Mouse (Mus musculus): ENCODE data around the gene Dag1. TPM values are rescaled to one million over a fixed set of nuclear protein-coding genes. Genes with fewer than 3 reads are reported as not detected.

Gene Dag1
- total RNA-seq, 1 experiment: 134 TPM

DNA sequence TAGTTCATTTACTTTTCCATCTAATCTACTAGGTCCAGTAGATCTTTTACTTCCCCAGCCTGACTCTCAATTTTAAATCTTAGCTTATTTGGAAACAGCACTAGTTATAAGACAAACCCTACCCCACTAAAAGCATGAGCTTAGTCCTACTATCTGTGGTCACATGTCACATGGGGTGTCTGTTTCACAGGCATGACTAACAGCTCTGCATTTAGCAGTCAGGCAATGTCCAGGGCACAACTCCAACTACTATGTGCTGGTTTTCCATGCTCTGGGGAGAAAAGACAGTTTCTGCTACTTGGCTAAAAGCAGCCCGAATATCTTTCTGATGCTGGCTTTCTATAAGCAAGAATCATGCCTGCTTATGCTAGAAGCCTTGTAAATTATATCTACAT is 43.4 kb downstream of the Dag1 start:
- no peak overlapping the region for H3K4me3 ChIP-seq (ENCODE audit: insufficient read depth in 1 of 2, low read depth in 1 of 2, low read length in 2 of 2, poor library complexity in 1 of 2, severe bottlenecking in 1 of 2)
- no peaks in the 10 kb centered on the region for H3K4me1 ChIP-seq (ENCODE audit: control insufficient read depth in 2 of 2, insufficient read depth in 2 of 2, low read length in 2 of 2, poor library complexity in 1 of 2)
- in situ Hi-C loops (cut with MboI; ENCODE audit: low sequenced_read_pairs in 2 of 2, unreplicated experiment in 2 of 2): no loop called here
- H3K27ac ChIP-seq (ENCODE audit: insufficient read depth, low read depth, low read length, poor library complexity, severe bottlenecking): no peak overlapping the region
- no peaks in the 10 kb centered on the region for H3K9me3 ChIP-seq (ENCODE audit: control insufficient read depth, insufficient read depth, low read depth, low read length)
- H3K9ac ChIP-seq (ENCODE audit: insufficient read depth, low read depth, low read length, poor library complexity, severe bottlenecking): no peak overlapping the region
- TF ChIP-seq HCFC1 (IDR thresholded peaks at IDR 0.05; ENCODE audit: borderline replicate concordance, insufficient read depth, low read length) (no peak), CHD2 (IDR thresholded peaks at IDR 0.05; ENCODE audit: low read depth, low read length) (no peak), ZNF384 (IDR thresholded peaks at IDR 0.05; ENCODE audit: low read depth, low read length) (no peak), MAFK (IDR thresholded peaks at IDR 0.05; ENCODE audit: insufficient read depth, low read depth, low read length) (no peak), ZC3H11A (IDR thresholded peaks at IDR 0.05; ENCODE audit: borderline replicate concordance, low read depth, low read length) (no peak)
- H3K36me3 ChIP-seq (ENCODE audit: control insufficient read depth, insufficient read depth, low read length, poor library complexity, severe bottlenecking): peaks cover 21% of the 10 kb centered on the region
- DNase-seq (ENCODE audit: low read depth, low spot score): no peak

DNA sequence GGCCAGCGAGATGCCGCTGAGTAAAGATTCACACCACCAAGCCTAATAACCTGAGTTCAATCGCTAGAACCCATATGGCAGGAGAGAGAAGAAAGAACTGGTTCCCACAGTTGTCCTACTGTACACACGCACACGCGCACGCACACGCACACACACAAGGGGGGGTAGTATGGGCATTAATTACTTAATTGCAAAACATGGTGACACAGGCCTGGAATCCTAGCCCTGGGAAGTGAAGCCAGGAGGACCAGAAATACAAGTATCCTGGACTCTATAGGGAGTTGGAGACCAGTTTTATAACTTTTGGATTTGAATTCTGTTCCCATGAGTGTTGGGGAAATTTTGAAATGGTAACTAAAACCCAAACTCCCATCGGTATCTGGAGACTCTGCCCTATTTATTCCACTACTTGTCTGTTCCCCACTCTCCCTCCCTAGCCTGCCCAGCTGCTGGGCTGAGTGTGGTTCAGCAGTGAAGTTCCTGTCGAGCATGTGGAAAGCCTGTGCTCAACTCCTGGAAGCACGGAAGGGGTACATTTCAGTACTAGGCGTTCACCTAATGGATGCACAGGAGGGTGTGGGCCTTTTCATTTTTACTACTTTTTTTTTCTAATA is 43.9 kb downstream of the Dag1 start:
- in situ Hi-C loops (cut with MboI; ENCODE audit: low sequenced_read_pairs in 2 of 2, unreplicated experiment in 2 of 2): no loop called here
- peaks cover 22% of the 10 kb centered on the region for H3K36me3 ChIP-seq (ENCODE audit: control insufficient read depth, insufficient read depth, low read length, poor library complexity, severe bottlenecking)
- H3K4me1 ChIP-seq (ENCODE audit: control insufficient read depth in 2 of 2, insufficient read depth in 2 of 2, low read length in 2 of 2, poor library complexity in 1 of 2): no peaks in the 10 kb centered on the region
- no peak for DNase-seq (ENCODE audit: low read depth, low spot score)
- no peaks in the 10 kb centered on the region for H3K9me3 ChIP-seq (ENCODE audit: control insufficient read depth, insufficient read depth, low read depth, low read length)
- no peak for TF ChIP-seq CHD2 (IDR thresholded peaks at IDR 0.05; ENCODE audit: low read depth, low read length)
- no peak for TF ChIP-seq ZC3H11A (IDR thresholded peaks at IDR 0.05; ENCODE audit: borderline replicate concordance, low read depth, low read length)
- TF ChIP-seq HCFC1 (IDR thresholded peaks at IDR 0.05; ENCODE audit: borderline replicate concordance, insufficient read depth, low read length): no peak
- TF ChIP-seq ZNF384 (IDR thresholded peaks at IDR 0.05; ENCODE audit: low read depth, low read length): no peak
- TF ChIP-seq MAFK (IDR thresholded peaks at IDR 0.05; ENCODE audit: insufficient read depth, low read depth, low read length): no peak
- no peak overlapping the region for H3K9ac ChIP-seq (ENCODE audit: insufficient read depth, low read depth, low read length, poor library complexity, severe bottlenecking)
- no peak overlapping the region for H3K27ac ChIP-seq (ENCODE audit: insufficient read depth, low read depth, low read length, poor library complexity, severe bottlenecking)
- no peak overlapping the region for H3K4me3 ChIP-seq (ENCODE audit: insufficient read depth in 1 of 2, low read depth in 1 of 2, low read length in 2 of 2, poor library complexity in 1 of 2, severe bottlenecking in 1 of 2)

DNA sequence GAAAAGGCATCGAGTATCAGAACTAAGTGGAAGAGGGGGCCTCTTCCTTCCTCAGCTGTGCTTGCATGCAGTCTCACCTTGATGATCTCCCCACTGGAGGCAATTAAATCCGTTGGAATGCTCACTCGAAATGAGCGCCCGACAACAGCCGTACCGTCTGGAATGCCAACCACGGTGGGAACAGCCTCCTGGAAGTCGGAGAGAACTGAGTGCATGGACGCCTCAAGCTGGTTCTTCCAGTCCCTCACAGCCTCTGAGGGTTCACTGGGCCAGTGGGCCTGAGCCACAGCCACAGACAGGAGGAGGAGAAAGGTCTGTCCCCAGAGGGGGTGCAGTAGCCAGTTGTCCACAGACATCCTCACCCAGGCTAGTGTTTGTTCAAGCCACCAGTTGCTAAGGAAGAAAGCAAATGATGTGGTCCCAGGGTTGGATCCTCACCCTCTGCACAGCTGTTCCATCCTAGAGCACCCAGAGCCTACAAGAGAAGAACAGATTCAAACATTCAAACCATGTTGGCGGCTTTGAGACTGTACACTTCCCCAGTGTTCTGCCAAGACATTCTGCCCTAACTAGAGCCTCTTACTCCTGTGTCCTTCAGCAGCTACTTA is 45.7 kb downstream of the Dag1 start:
- no peak for DNase-seq (ENCODE audit: low read depth, low spot score)
- in situ Hi-C loops (cut with MboI; ENCODE audit: low sequenced_read_pairs in 2 of 2, unreplicated experiment in 2 of 2): no loop called here
- no peak for TF ChIP-seq ZNF384 (IDR thresholded peaks at IDR 0.05; ENCODE audit: low read depth, low read length)
- no peak for TF ChIP-seq ZC3H11A (IDR thresholded peaks at IDR 0.05; ENCODE audit: borderline replicate concordance, low read depth, low read length)
- TF ChIP-seq CHD2 (IDR thresholded peaks at IDR 0.05; ENCODE audit: low read depth, low read length): no peak
- TF ChIP-seq MAFK (IDR thresholded peaks at IDR 0.05; ENCODE audit: insufficient read depth, low read depth, low read length): no peak
- no peak for TF ChIP-seq HCFC1 (IDR thresholded peaks at IDR 0.05; ENCODE audit: borderline replicate concordance, insufficient read depth, low read length)
- no peak overlapping the region for H3K4me3 ChIP-seq (ENCODE audit: insufficient read depth in 1 of 2, low read depth in 1 of 2, low read length in 2 of 2, poor library complexity in 1 of 2, severe bottlenecking in 1 of 2)
- no peak overlapping the region for H3K9ac ChIP-seq (ENCODE audit: insufficient read depth, low read depth, low read length, poor library complexity, severe bottlenecking)
- H3K36me3 ChIP-seq (ENCODE audit: control insufficient read depth, insufficient read depth, low read length, poor library complexity, severe bottlenecking): peaks cover 25% of the 10 kb centered on the region
- no peak overlapping the region for H3K27ac ChIP-seq (ENCODE audit: insufficient read depth, low read depth, low read length, poor library complexity, severe bottlenecking)
- H3K4me1 ChIP-seq (ENCODE audit: control insufficient read depth in 2 of 2, insufficient read depth in 2 of 2, low read length in 2 of 2, poor library complexity in 1 of 2): no peaks in the 10 kb centered on the region
- no peaks in the 10 kb centered on the region for H3K9me3 ChIP-seq (ENCODE audit: control insufficient read depth, insufficient read depth, low read depth, low read length)

DNA sequence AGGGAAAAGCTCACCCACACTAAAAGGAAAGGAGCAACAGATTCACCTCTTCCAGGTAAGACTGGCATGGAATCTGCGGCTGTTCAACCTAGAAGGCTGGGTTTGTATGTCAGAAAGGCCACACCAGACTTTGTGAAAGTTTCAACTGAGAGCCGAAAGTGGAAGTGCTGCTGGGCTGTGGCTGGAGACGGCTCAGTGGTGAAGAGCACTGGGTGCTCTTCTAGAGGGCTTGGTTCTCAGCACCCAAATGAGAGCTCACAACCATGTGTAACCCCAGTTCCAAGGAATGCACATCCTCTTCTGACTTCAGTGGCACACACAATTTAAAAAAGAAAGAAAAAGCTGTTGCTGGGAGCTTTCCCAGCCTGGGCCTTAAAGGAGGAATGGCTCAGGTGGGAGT is 46.4 kb downstream of the Dag1 start:
- no peaks in the 10 kb centered on the region for H3K4me1 ChIP-seq (ENCODE audit: control insufficient read depth in 2 of 2, insufficient read depth in 2 of 2, low read length in 2 of 2, poor library complexity in 1 of 2)
- H3K36me3 ChIP-seq (ENCODE audit: control insufficient read depth, insufficient read depth, low read length, poor library complexity, severe bottlenecking): peaks cover 25% of the 10 kb centered on the region
- H3K9ac ChIP-seq (ENCODE audit: insufficient read depth, low read depth, low read length, poor library complexity, severe bottlenecking): no peak overlapping the region
- TF ChIP-seq ZC3H11A (IDR thresholded peaks at IDR 0.05; ENCODE audit: borderline replicate concordance, low read depth, low read length): no peak
- no peak for TF ChIP-seq HCFC1 (IDR thresholded peaks at IDR 0.05; ENCODE audit: borderline replicate concordance, insufficient read depth, low read length)
- TF ChIP-seq ZNF384 (IDR thresholded peaks at IDR 0.05; ENCODE audit: low read depth, low read length): no peak
- no peak for TF ChIP-seq MAFK (IDR thresholded peaks at IDR 0.05; ENCODE audit: insufficient read depth, low read depth, low read length)
- no peak for TF ChIP-seq CHD2 (IDR thresholded peaks at IDR 0.05; ENCODE audit: low read depth, low read length)
- H3K4me3 ChIP-seq (ENCODE audit: insufficient read depth in 1 of 2, low read depth in 1 of 2, low read length in 2 of 2, poor library complexity in 1 of 2, severe bottlenecking in 1 of 2): no peak overlapping the region
- H3K9me3 ChIP-seq (ENCODE audit: control insufficient read depth, insufficient read depth, low read depth, low read length): no peaks in the 10 kb centered on the region
- DNase-seq (ENCODE audit: low read depth, low spot score): no peak
- H3K27ac ChIP-seq (ENCODE audit: insufficient read depth, low read depth, low read length, poor library complexity, severe bottlenecking): no peak overlapping the region
- in situ Hi-C loops (cut with MboI; ENCODE audit: low sequenced_read_pairs in 2 of 2, unreplicated experiment in 2 of 2): no loop called here

Data from ES-E14 (cell line).